Mouse (Mus musculus): Measurements from ENCODE around the gene Abi3bp. TPM values are rescaled to one million over a fixed set of nuclear protein-coding genes. Genes with fewer than 3 reads are reported as not detected.

Abi3bp gene
- total RNA-seq, 2 experiments from 2014 or later: 9.9 to 23.1 TPM

DNA sequence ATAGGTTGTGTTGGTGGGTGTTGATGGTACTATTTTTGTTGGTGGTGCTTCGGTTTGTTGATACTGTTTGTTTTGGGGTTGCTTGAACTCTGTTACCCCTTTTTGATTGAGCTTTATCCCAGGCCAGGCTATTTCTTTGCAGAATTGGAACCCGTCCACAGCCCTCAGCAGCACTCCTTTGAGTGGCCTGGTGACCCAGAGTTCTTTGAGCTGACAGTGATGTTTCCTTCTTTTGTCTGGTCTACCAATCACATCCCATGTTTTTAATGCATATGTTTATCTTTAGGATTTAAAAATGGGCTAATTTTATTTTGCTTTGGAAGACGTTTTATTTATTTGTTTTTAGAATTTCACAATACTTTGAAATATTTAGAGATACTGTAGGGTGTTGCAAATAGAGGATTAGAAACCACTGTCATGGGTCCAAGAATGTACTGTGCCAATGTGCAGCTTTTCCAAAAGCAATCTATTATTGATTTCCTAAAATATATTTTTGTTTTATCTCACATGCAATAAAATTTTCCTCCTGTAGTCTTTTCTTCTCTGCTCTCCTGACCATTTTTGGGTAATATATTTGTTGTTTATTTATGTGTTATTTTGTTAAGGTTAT, 50.5 kb downstream of the Abi3bp start:
- Histone ChIP-seq H3K27ac (no peak overlapping the region), H3K4me3 (no peak overlapping the region)
- intact Hi-C loops (cut with DNase I): no loop called here
- no peak for TF ChIP-seq CTCF (IDR thresholded peaks at IDR 0.05)
- DNase-seq: peak; percentile 25

DNA sequence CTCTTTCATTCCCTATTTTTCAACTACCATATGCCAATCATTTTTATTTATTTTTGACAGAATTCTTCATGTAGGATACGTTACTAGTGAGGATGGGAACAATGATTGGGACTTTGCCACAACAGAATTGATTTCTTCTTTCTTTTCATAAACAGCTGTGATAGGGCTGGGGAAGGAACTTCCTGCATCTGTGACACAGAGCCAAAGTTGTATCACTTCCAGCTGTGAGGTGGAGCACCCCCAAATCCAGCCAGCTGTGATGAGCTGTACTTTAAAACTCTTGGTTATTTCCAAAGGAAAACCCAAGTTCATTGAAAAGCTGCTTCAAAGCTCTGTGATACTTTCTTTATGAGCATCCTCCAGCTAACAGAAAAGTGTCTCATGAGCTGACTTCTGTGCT, 101.9 kb downstream of the Abi3bp start:
- intact Hi-C loops (cut with DNase I): no loop called here
- peak overlapping the region; percentile 70 for H3K27ac ChIP-seq

DNA sequence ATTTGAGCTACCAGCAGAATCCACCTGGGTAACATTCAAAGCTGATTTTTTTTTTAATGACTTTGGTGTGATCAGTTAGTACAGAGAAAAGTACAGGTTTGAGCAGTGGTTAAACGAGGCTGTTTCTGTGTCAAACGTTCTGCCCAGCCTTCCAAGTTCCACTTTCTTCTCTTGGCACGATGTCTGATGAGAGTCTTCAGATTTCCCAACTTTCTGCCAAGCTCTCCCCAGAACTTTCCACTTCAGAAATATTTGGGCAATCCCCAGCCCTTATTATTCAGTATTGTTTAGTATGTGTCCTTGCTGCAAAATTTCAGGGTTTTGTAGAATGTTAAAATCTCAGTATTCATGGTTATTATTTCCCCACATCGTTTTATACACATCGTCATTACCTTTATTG, 115.9 kb downstream of the Abi3bp start:
- Histone ChIP-seq H3K27ac (peak overlapping the region; percentile 59), H3K4me3 (no peak overlapping the region)
- intact Hi-C loops (cut with DNase I): no loop called here
- no peak for DNase-seq
- no peak for TF ChIP-seq CTCF (IDR thresholded peaks at IDR 0.05)

More for the DNA sequence above, 101.9 kb downstream of the Abi3bp start:
- no peak overlapping the region for H3K4me3 ChIP-seq
- no peak for TF ChIP-seq CTCF (IDR thresholded peaks at IDR 0.05)
- DNase-seq: peak; percentile 67

DNA sequence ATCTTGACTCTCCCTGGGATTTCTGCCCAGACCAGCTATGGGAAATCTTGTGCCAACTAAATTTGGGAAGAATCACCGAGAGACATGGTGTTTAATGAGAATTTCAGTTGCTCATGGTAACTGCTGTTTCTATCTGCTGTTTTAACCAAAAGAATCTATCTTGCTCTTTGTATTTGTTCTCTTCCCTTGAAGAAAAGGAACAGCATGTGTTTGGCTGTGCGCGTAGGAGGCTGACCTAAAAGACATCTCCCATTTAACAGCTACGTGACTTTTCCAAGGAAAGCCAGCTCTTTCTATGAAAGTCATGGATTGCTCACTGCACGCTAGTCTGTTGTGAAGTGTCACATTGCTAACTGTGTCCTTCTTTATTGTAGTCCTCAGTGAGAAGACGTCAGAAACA, 117.2 kb downstream of the Abi3bp start:
- peak overlapping the region; percentile 59 for H3K27ac ChIP-seq

DNA sequence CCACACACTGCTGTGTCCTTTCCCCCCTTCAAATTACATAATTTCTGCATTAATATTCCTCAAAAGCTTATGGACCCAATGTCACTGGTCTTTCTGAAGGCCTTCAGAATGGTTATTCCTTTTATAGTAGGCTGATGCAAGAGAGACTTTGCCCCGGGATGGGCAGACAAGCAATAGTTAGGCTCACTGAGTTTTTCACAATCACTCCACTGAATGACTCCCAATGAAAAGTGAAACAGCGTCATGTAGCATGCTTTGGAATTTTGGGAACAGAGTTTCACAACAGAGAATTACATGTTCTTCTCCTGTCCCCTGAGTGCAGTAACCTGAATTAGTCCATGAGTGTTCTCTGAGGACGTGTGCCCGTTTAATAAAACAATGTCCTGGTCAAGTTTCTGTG, 120.7 kb downstream of the Abi3bp start:
- Histone ChIP-seq H3K27ac (peak overlapping the region; percentile 48; the same call in 1 of the 2 replicates), H3K4me3 (no peak overlapping the region)
- intact Hi-C loops (cut with DNase I): no loop called here
- DNase-seq: no peak
- no peak for TF ChIP-seq CTCF (IDR thresholded peaks at IDR 0.05)

More for the DNA sequence above, 117.2 kb downstream of the Abi3bp start:
- intact Hi-C loops (cut with DNase I): no loop called here
- TF ChIP-seq CTCF (IDR thresholded peaks at IDR 0.05): no peak
- DNase-seq: peak; percentile 24
- no peak overlapping the region for H3K4me3 ChIP-seq

DNA sequence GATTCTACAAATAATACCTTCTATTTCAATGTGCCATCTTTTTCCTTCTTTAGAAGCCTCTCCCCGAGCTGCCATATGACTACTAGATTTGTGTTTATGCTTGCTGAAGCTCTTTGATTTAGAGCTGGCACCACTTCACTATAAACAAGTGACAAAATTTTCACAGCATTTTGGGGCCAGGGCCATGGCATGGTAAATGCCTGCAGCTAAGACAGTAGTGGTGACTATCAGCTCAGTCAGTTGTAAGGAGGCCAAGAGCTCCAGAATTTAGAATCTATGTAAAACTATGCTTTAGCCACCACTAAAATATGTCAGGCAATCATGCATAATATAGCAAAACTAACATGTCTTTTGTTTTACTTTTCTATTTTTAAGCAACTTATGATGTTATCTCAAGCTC, 124.7 kb downstream of the Abi3bp start:
- TF ChIP-seq CTCF (IDR thresholded peaks at IDR 0.05): no peak
- Histone ChIP-seq H3K4me3 (no peak overlapping the region), H3K27ac (no peak overlapping the region)
- DNase-seq: no peak
- intact Hi-C loops (cut with DNase I): no loop called here

DNA sequence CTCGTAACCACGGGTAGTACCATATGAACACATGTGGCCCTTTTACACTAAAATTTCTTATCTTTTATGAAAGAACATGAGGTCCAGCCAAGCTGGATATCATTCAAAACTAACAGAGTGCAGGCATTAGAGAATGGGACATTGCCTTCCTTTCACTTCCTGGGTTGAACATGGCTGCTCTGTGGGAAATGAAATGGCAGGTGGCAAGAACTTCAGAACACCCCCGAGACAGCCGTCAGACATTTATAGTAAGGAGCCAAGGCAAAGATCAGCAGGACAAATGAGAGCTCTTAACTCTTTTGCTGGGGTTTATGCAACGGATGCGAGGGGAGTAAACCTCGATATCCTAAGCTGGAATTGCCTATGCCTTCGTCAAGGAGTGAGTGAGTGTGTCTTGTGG, 132.9 kb downstream of the Abi3bp start:
- no peak for TF ChIP-seq CTCF (IDR thresholded peaks at IDR 0.05)
- no peak for DNase-seq
- intact Hi-C loops (cut with DNase I): no loop called here
- Histone ChIP-seq H3K4me3 (no peak overlapping the region), H3K27ac (peak overlapping the region; percentile 38)

DNA sequence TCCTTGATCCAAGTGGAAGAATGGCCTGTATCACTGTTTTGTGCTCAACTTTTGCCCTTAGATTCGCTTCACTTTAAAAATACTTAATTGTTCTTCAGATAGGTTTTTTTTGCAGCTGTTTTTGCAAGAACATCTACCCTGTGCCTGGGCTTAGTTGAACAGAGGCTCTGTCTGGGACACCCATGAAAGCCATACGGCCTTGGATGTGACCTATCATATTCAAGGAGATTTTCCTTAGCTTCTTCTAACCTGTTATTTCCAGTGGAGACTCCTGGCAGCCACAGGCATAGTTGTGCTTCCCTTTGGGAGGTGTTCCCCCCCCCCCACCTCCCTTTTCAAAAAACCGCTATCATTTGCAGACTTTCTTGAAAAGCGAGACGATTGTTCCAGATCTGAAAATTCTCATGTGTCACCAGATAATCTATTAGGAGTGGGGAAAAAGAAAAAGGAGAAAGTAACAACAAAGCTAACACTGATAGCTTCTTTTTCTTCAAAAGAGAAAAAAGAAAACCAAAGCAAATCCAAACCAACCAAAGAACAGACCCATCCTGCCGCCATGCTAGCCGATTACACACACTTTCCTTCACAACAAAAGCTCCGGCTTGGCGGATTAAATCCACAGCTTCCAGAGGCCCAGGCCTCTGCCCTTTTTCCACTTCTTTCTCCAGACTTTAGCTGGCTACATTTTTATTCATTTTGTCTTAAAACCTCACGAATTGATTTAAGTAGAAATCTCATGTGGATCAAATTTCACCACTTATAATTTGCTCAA, 133.6 kb downstream of the Abi3bp start:
- TF ChIP-seq CTCF (IDR thresholded peaks at IDR 0.05): no peak
- intact Hi-C loops (cut with DNase I): no loop called here
- peak; percentile 21 for DNase-seq

DNA sequence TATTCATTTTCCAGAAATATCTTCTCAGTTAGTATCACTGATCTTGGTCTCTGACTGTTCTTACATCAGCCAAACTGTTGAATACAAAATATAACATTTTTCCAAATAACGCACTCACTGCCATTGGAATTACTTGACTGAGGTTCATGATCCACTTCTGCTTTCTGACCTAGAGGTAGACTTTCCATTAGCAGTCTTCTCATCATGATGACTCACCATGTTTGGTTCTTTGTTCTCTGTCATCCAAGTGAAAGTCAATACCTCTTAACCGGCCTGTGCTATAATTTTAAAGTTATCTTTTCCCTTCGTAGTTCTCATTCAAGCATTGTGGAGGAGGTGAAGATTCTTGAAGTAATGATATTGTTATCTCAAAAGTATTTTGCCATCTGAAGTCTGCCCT, 160.9 kb downstream of the Abi3bp start:
- intact Hi-C loops (cut with DNase I): no loop called here
- H3K27ac ChIP-seq: no peak overlapping the region
- H3K4me3 ChIP-seq: no peak overlapping the region
- TF ChIP-seq CTCF (IDR thresholded peaks at IDR 0.05): no peak
- no peak for DNase-seq

More for the DNA sequence above, 133.6 kb downstream of the Abi3bp start:
- Histone ChIP-seq H3K4me3 (no peak overlapping the region), H3K27ac (peak overlapping the region; percentile 38)

DNA sequence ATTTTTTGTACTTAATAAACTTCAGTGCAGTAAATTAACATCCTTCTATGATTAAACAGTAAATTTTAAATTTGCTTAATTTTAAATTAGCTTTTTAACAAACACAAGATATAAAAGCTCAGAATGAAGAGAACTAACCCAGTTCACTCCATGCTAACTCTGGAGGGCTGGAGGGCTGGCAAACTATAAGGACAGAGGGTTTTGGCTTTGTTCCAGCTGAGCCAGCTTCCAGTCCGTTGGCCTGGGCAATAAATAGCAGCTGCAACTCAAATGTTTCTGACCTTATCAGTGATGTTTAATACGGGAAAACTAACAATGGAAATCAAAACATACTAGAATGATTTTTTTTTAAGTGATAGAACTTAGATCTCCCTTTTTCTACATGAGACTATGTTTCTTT, 167.6 kb downstream of the Abi3bp start:
- TF ChIP-seq CTCF (IDR thresholded peaks at IDR 0.05): no peak
- Histone ChIP-seq H3K27ac (no peak overlapping the region), H3K4me3 (no peak overlapping the region)
- DNase-seq: peak; percentile 30
- intact Hi-C loops (cut with DNase I): no loop called here

DNA sequence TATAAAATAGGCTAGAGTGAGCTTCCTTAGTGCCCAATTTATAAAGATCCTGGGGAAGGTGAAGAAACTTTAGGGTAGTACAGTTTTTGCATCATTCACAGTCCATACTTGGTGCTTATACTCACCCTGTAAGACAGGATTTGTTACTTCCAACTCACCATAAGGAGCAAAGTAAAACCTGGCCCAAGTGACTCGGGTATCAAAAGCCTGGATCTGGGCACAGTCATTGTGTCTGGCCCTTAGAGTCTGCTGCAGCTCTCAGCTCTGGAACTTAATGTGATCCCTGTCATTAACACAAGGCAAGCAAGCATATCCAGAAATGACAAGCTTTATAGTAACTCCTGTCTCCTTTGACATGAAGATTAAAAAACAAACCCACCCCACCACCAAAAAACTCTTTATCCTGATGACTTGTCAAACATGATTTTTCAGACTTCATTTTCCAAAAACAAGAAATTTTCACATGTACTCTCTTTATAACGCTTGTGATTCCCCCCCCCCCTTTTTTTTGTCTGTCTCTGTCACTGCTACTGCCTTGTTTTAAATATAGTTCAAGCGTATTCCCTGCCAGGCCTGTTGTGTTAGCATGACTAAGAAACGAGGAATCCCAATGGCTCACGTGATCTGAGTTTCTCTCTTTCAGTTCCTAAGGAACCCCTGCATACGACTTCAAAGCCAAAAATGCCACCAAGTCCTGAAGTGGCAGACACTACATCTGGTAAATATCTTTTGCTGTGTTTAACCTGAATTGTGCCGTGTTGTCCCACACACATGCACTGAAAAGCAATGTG, 168.9 kb downstream of the Abi3bp start:
- Histone ChIP-seq H3K4me3 (no peak overlapping the region), H3K27ac (no peak overlapping the region; the same call in 1 of the 2 replicates)
- TF ChIP-seq CTCF (IDR thresholded peaks at IDR 0.05): no peak
- no peak for DNase-seq
- intact Hi-C loops (cut with DNase I): no loop called here

DNA sequence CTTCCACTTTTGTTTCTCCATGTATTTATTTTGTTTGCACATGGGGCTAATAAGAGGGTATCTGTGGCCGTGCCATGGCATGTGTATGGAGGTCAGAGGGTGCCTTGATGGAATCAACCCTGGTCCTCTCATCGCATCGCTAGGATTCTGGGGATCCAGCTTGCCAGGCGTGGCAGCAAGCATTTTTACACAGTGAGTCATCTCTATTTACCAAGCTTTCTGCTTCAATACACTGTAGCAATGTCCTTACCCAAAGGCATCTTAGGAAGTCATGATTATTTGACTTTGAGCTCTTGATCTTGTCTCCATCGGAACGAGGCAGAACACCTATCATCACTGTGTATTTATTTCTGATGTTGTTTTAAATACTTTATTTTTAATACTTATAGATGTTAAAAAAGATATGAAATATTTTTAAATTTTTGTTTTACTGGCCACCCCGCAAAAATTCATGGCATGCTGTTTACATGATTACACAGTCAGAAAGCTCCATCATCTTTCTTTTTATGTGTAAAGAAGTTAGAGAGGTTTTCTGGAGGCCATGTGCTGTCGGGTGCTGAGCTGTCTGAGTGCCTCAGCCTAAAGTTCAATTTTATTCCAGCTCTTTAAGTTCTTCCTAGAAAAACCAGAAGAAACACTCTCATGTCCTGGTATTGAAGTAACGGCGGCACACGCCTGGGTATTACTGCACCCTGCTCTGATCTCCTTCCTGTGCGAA, 177.7 kb downstream of the Abi3bp start:
- TF ChIP-seq CTCF (IDR thresholded peaks at IDR 0.05): no peak
- Histone ChIP-seq H3K4me3 (no peak overlapping the region), H3K27ac (no peak overlapping the region; the same call in 1 of the 2 replicates)
- intact Hi-C loops (cut with DNase I): no loop called here
- DNase-seq: no peak

Data from gastrocnemius, adult 2 months (tissue).